Mouse (Mus musculus) heart, embryonic 12.5 days (tissue): ENCODE measurements at regions not wholly inside any gene's neighbourhood (a gene's known extent, or its start where the extent isn't known, plus 50 kb on each side); places are given as distances from the start of the nearest gene placed in this dataset.
A peak's percentile ranks its signal among the peaks of the same experiment; 100 is the strongest.

Experiments used
- ATAC-seq: fragments of 200-750 bp; cut with Nextera tagmentation; 2 replicates; pipeline ENCODE4 v1.8.0; 2017; ENCODE audit warnings: moderate TSS enrichment, moderate library complexity; ENCODE audit not compliant: insufficient number of reproducible peaks, low FRiP score
- H3K27ac ChIP-seq: fragments of 300-500 bp; sonication (generic); 2 replicates; pipeline ENCODE4 v1.5.1; 2016; ENCODE audit warnings: mild to moderate bottlenecking, moderate library complexity; ENCODE audit not compliant: poor library complexity, severe bottlenecking
- H3K27me3 ChIP-seq: fragments of 300-500 bp; sonication (generic); replicated peaks from 2 replicates; pipeline ENCODE4 v1.6.1; 2016; ENCODE audit warnings: mild to moderate bottlenecking, moderate library complexity
- H3K36me3 ChIP-seq: fragments of 300-500 bp; sonication (generic); 2 replicates; pipeline ENCODE4 v1.6.1; 2016; ENCODE audit warnings: mild to moderate bottlenecking, moderate library complexity
- H3K4me1 ChIP-seq: fragments of 300-500 bp; sonication (generic); replicated peaks from 2 replicates; pipeline ENCODE4 v1.6.1; 2016; ENCODE audit warnings: mild to moderate bottlenecking
- H3K4me2 ChIP-seq: fragments of 300-500 bp; sonication (generic); 2 replicates; pipeline ENCODE4 v1.6.1; 2016; ENCODE audit warnings: mild to moderate bottlenecking, moderate library complexity
- H3K4me3 ChIP-seq: fragments of 300-500 bp; sonication (generic); 2 replicates; pipeline ENCODE4 v1.5.1; 2016; ENCODE audit warnings: mild to moderate bottlenecking
- H3K9ac ChIP-seq: fragments of 300-500 bp; sonication (generic); 2 replicates; pipeline ENCODE4 v1.6.1; 2016; ENCODE audit warnings: mild to moderate bottlenecking, moderate library complexity
- H3K9me3 ChIP-seq: fragments of 300-500 bp; sonication (generic); replicated peaks from 2 replicates; pipeline ENCODE4 v1.6.1; 2016; ENCODE audit warnings: mild to moderate bottlenecking, moderate library complexity
- WGBS: fragments of 180-500 bp; shearing (Covaris S2); methylation state at CpG from one replicate; pipeline ENCODE4 v1.1.7; 2016; 5-methylcytosine and 5-hydroxymethylcytosine counted together

DNA sequence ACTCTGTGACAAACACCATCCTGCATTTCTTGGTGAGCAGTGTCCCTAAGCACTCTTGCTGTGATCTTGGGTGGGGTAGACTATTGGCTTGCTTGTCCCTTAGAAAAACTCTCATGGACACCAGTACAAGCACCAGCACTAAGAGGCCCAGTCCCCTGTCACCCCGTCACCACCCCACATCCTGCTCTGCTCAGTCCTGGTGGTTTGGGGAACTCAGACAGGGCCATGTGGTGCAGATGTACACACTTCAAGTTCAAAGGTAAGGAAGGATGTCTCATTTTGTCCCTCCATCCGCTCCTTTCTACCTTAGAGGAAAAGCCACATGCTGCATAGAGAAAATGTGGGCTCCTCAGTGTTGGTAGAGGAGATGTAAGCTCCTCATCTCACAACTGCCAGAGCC, 426.1 kb upstream of the Zmiz1 start:
- Histone ChIP-seq H3K4me2 (no peak overlapping the region), H3K4me3 (no peak overlapping the region), H3K4me1 (no peaks in the 10 kb centered on the region), H3K36me3 (no peaks in the 10 kb centered on the region), H3K9me3 (no peaks in the 10 kb centered on the region), H3K27ac (no peak overlapping the region), H3K9ac (no peak overlapping the region), H3K27me3 (no peaks in the 10 kb centered on the region)
- no peak for ATAC-seq
- 84% methylated on average over 2 of the region's 2 CpGs for WGBS

DNA sequence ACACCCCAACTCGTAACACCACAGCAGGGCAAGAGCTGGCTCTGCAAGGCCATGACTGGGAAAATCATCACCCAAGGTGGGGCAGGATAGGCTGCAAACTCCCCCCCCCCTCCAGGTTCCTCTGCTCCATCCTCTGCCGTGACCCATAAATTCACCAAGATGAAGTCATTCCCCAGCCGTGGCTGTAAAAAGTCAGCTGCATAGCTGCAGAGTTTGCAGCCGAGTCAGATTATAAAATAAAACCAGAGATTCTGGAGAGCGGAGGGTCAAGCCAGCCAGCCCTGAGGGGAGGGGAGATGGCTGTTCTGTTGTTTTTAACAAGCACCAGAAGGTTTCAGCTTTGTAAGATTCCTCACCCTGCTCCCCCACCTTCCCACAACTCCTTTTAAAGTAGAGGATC, 416.7 kb upstream of the Zmiz1 start:
- Histone ChIP-seq H3K4me2 (no peak overlapping the region), H3K9ac (no peak overlapping the region)

DNA sequence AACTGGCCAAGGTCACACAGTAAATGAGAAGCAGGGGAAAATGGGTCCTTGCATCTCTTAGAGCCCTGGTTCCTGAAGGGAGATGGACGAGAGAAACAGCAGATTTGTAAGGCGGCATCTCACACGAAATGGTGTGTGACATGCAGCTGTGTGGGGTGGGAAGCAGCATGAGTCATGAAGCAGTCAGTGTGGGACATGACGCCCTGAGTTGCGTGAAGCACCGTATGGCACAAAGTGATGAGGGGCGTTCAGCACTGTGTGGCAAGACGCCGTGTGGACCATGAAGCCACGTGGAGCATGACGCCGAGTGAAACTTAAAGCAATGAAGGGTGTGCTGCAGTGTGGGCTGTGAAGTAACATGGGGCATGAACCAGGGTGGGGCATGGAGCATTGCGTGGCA, 414.9 kb upstream of the Zmiz1 start:
- Histone ChIP-seq H3K4me3 (no peak overlapping the region), H3K27ac (no peak overlapping the region)

More for the DNA sequence above, 416.7 kb upstream of the Zmiz1 start:
- H3K4me1 ChIP-seq: peaks cover 25% of the 10 kb centered on the region
- H3K9me3 ChIP-seq: no peaks in the 10 kb centered on the region
- ATAC-seq: no peak
- WGBS: 41% methylated on average over 5 of the region's 5 CpGs
- no peak overlapping the region for H3K4me3 ChIP-seq
- H3K27me3 ChIP-seq: no peaks in the 10 kb centered on the region
- H3K36me3 ChIP-seq: no peaks in the 10 kb centered on the region
- 0 out of 2 replicates have a peak overlapping the region, but pooled peaks have one; percentile 0 for H3K27ac ChIP-seq

DNA sequence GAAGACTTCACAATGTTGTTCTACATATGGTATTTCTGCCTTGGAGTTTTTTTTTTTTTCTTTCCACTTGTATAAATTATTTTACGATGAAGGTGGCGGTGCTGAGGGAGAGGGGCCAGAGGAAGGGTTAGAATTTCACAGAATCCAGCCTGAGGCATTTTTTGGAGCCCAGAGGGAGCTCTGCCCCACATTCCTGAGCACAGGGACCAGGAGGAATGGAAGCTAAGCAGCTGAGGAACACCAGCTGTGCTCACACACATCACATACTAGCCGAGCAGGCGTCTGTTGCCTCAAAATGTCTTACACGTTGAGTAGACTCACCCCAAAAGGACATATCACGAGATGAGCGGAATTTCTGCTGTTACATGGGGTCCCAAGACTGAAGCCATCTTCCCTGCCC, 414.1 kb upstream of the Zmiz1 start:
- ATAC-seq: no peak
- Histone ChIP-seq H3K4me1 (peaks cover 25% of the 10 kb centered on the region), H3K9me3 (no peaks in the 10 kb centered on the region), H3K4me2 (no peak overlapping the region), H3K9ac (no peak overlapping the region), H3K27me3 (no peaks in the 10 kb centered on the region), H3K36me3 (no peaks in the 10 kb centered on the region), H3K4me3 (no peak overlapping the region), H3K27ac (no peak overlapping the region)
- WGBS: 51% methylated on average over 7 of the region's 7 CpGs

More for the DNA sequence above, 414.9 kb upstream of the Zmiz1 start:
- H3K4me1 ChIP-seq: peaks cover 25% of the 10 kb centered on the region
- no peaks in the 10 kb centered on the region for H3K36me3 ChIP-seq
- ATAC-seq: no peak
- H3K9ac ChIP-seq: no peak overlapping the region
- no peak overlapping the region for H3K4me2 ChIP-seq
- WGBS: 88% methylated on average over 13 of the region's 13 CpGs
- H3K27me3 ChIP-seq: no peaks in the 10 kb centered on the region
- no peaks in the 10 kb centered on the region for H3K9me3 ChIP-seq

DNA sequence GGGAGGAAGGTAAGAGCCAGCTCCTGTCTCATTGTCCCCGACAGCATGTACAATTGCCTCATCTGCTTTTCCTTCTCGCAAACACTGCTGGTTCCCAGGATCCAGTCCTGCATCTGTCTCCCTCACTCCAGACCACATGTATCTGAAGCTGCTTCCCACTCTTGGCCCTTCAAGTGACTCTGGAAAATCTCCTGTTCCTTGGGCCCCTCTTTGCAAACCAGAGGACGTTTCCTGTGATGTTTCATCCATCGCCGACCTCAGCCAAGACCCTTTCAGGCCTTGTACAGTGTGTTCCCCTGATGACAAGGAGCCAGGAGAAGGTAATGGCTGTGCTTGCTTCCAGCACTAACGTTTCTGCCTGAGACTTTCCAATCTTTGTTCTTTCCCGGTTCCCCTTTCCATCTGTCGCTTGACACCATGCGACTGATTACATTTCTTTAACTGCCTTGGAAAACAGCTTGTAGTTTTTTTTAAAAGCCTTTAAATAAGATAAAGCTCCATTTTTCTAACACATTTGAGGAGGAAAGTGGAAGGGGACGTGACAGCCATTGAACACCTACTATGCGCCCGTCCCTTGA, 408.2 kb upstream of the Zmiz1 start:
- Histone ChIP-seq H3K36me3 (no peaks in the 10 kb centered on the region), H3K4me3 (no peak overlapping the region), H3K4me2 (no peak overlapping the region), H3K27ac (no peak overlapping the region), H3K9ac (no peak overlapping the region), H3K9me3 (no peaks in the 10 kb centered on the region), H3K27me3 (no peaks in the 10 kb centered on the region), H3K4me1 (peaks cover 10% of the 10 kb centered on the region; the same call in 1 of the 2 replicates)
- 45% methylated on average over 12 of the region's 12 CpGs for WGBS
- no peak for ATAC-seq

DNA sequence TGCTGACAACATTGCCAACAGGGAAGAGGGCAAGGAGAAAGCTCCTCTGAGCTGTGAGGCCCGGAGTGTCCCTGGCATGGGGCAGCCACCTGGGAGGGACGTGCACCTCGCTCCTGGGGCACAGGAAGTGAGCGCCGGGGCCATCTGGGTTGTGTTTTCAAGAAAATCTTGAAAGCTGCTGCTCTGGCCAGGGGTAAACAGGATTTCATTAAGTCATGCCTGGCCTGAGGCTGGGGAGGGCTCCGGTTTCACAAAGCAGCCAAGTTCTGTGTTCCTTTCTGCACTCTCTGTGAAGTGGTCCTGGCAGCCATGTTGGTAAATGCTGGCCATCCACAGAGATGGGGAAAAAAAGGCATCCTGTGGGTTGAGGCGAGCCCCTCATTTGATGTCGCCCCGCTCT, 406.8 kb upstream of the Zmiz1 start:
- Histone ChIP-seq H3K4me2 (no peak overlapping the region), H3K4me1 (peaks cover 10% of the 10 kb centered on the region; the same call in 1 of the 2 replicates), H3K27ac (0 out of 2 replicates have a peak overlapping the region, but pooled peaks have one; percentile 9), H3K27me3 (no peaks in the 10 kb centered on the region), H3K9me3 (no peaks in the 10 kb centered on the region), H3K9ac (no peak overlapping the region), H3K4me3 (no peak overlapping the region), H3K36me3 (no peaks in the 10 kb centered on the region)
- 0 out of 2 replicates have a peak, but pooled peaks have one; percentile 33 for ATAC-seq
- 66% methylated on average over 9 of the region's 9 CpGs for WGBS

DNA sequence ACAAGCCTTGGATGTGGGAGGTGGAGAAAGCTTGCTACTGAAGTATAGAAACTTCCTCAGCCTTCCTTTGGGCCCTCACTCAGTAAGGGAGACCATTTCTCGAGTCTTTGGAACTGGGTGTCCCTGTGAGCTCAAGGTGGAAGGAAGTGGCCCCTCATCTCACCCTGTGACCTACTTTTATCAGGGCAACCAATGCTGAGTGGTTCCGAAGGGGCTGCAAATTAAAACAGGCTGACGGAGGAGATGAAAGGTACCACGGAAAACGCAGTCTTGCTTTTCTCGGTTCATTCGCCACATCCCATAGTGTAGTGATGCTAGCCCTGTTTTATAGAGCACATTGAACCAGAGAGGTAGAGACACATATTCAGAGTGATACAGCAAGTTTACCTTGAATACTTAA, 399.6 kb upstream of the Zmiz1 start:
- H3K4me1 ChIP-seq: peaks cover 25% of the 10 kb centered on the region
- no peak for ATAC-seq
- no peak overlapping the region for H3K9ac ChIP-seq
- 67% methylated on average over 7 of the region's 7 CpGs for WGBS
- H3K27me3 ChIP-seq: no peaks in the 10 kb centered on the region
- H3K4me2 ChIP-seq: no peak overlapping the region
- no peaks in the 10 kb centered on the region for H3K36me3 ChIP-seq
- H3K4me3 ChIP-seq: no peak overlapping the region
- H3K27ac ChIP-seq: no peak overlapping the region
- H3K9me3 ChIP-seq: no peaks in the 10 kb centered on the region

DNA sequence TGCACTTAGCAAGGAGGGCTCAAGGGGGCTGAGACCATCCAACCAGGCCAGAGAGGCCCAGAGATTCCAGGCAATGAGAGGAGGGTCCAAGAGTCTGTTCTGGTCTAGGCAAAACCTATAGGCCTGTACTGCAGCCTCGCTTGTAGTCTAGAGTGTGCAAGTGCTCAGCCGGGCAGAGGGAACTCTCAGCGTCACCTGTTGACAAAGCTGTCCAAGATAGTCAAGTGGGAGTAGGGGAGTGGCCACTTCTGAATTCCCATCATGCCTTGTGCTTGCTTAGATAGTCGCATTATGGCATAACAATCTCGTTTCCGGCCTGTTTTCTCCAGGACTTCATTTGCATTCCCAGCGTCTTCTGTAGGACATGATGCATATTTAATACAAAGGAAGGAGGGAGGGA, 398.7 kb upstream of the Zmiz1 start:
- Histone ChIP-seq H3K4me1 (peaks cover 32% of the 10 kb centered on the region), H3K4me2 (no peak overlapping the region), H3K27ac (no peak overlapping the region), H3K9ac (no peak overlapping the region), H3K4me3 (no peak overlapping the region), H3K36me3 (no peaks in the 10 kb centered on the region), H3K27me3 (no peaks in the 10 kb centered on the region), H3K9me3 (no peaks in the 10 kb centered on the region)
- WGBS: 76% methylated on average over 7 of the region's 7 CpGs
- no peak for ATAC-seq

DNA sequence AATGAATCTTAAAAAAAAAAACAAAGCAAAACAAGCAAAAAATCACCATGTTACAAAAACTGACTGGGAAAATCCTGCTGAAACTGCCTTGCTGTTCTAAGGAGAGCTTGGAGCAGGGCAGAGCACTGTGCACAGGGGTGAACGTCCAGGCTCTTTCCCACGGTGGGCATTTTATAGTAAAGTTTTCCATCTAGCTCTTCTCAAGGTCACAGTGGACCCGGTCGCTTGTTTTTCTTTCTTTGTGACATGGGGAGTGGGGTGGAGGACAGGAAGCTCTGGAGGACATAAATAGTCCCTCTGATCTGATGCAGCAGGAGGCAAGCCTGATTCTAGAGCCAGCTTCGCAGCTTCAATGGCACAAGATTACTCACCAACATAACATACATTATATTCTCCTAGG, 395.9 kb upstream of the Zmiz1 start:
- ATAC-seq: peak; percentile 68; the same call in 1 of the 2 replicates
- Histone ChIP-seq H3K9me3 (no peaks in the 10 kb centered on the region), H3K4me3 (no peak overlapping the region), H3K36me3 (no peaks in the 10 kb centered on the region), H3K27me3 (no peaks in the 10 kb centered on the region), H3K9ac (0 out of 2 replicates have a peak overlapping the region, but pooled peaks have one; percentile 6), H3K4me1 (peaks cover 45% of the 10 kb centered on the region), H3K4me2 (no peak overlapping the region), H3K27ac (no peak overlapping the region)
- 32% methylated on average over 5 of the region's 5 CpGs for WGBS

DNA sequence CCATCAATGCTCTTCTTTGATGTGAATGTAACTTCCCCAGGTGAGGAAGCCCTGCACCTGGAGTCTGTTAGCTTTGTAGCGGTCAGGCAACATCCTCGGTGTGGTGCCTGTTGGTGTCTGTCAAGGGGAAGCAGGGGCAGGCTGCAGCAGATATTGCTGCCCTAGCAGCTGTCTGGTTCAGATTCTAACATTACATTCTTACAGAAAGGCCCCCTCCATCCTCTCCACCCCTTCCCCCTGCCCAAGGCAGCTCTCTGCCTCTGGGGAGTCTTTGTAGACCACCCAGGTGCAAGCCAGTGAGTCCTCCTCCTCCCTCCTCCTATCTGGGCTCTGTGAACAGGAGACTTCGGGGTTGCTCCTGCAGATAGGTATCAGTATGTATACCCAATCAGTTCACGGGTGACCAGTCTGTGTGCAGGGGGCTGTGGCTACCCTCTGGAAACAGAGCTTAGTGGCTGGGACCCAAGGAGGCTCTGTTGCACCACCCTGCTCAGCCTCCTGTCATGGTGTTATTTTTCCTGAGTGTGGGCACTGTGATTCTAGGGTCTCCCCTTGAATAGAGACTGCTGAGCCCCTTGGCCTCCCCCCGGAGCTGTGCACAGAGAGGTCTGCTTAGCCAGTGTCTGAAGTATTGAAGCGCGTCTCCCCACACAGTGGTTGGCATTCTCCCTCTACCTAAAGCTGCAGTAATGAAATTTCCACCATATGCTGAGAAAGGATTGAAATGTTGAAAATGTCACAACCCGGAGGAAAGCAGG, 394.6 kb upstream of the Zmiz1 start:
- H3K27ac ChIP-seq: no peak overlapping the region
- no peak overlapping the region for H3K4me2 ChIP-seq
- ATAC-seq: no peak
- H3K27me3 ChIP-seq: no peaks in the 10 kb centered on the region
- no peaks in the 10 kb centered on the region for H3K9me3 ChIP-seq
- no peak overlapping the region for H3K4me3 ChIP-seq
- no peaks in the 10 kb centered on the region for H3K36me3 ChIP-seq
- peaks cover 57% of the 10 kb centered on the region for H3K4me1 ChIP-seq
- no peak overlapping the region for H3K9ac ChIP-seq
- 52% methylated on average over 8 of the region's 8 CpGs for WGBS

DNA sequence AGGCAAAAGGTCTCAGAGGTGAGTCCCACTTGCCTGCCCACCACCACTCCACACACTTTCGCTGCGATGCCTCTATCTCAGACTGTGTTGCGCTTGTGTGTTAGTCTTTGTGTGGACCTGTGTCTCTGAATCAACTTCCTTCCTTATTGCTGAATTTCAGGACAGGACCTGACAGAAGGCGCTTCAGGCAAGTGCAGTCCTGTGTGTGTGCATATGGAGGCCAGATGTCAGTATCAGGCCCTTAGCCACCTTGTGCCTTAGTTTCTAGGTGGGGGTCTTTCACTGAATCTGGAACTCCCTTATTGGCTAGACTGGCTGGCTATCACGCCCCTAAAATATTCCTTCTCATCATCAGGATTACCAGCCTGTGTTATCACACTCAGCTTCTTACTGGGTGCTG, 391.6 kb upstream of the Zmiz1 start:
- no peak overlapping the region for H3K4me3 ChIP-seq
- WGBS: 82% methylated on average over 5 of the region's 5 CpGs
- H3K36me3 ChIP-seq: no peaks in the 10 kb centered on the region
- no peak overlapping the region for H3K27ac ChIP-seq
- ATAC-seq: no peak
- no peaks in the 10 kb centered on the region for H3K9me3 ChIP-seq
- H3K27me3 ChIP-seq: no peaks in the 10 kb centered on the region
- H3K4me2 ChIP-seq: no peak overlapping the region
- H3K4me1 ChIP-seq: peaks cover 63% of the 10 kb centered on the region
- no peak overlapping the region for H3K9ac ChIP-seq
